Mouse (Mus musculus) B cell, adult 2 months (primary cell): Measurements from ENCODE around the gene Lax1.
"Not testable (repeated sequence)": the region's sequence is repeated elsewhere in the genome, so short reads cannot be mapped to it uniquely, and the experiment has no call there.

Experiments used
- DNase-seq, 2 experiments: peaks; one replicate each; pipeline ENCODE4 v3.0.0; 2022

Lax1 gene

DNA sequence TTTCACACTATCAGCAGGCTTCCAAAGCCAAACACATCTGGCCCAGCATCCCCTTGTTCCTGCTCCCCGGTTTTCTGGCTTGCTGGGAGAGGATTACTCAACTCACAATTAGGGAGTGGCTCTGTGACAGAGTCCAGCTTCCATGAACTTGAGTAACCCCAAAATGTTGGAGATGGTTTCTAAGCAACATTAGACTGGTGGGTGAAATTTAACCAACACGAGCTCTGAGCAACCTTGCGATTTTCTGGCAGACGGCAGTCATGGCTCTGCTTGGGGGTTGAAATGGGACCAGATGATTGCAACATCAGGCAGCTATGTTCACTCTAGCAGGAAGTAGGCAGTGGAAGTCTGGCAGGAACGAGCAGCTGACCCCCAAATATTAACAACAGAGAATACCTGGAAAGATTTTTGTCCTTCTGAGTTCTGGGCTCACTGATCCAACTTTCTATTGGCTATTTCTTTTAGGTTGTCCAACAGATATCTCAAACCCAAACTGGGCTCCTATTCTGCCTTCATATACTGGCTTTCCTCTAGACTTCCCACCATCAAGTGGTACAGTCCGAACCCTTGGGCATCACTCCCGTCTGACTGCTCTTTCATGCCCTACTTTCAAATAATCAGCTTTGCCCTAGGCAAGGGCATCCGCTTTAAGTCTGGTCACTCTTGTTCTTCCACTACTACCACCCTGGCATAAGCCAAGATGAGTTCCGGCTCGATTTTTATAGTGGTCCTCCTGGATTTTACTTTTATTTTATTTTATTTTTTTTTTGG lies 4.0 kb downstream of the Lax1 start:
- DNase-seq, result no peak

DNA sequence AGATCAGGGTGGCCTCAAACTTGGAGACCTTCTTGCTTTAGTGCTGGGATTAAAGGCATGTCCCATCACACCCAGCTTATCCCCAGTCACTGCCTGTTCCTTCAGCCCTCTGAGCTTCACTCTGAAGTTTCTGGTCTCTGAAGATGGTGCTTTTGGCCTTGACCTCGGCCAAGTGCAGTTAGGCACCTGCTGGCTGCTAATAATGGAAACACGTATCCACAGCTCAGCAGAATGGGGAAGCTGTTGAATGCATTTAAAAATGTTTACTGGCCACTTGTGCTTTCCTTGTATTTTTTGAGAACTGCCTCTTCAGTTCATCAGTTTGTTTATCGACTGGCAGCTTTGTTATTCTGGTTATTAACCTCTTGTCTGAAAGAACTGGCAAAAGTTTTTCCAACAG lies 18.1 kb downstream of the Lax1 start:
- DNase-seq, result no peak

DNA sequence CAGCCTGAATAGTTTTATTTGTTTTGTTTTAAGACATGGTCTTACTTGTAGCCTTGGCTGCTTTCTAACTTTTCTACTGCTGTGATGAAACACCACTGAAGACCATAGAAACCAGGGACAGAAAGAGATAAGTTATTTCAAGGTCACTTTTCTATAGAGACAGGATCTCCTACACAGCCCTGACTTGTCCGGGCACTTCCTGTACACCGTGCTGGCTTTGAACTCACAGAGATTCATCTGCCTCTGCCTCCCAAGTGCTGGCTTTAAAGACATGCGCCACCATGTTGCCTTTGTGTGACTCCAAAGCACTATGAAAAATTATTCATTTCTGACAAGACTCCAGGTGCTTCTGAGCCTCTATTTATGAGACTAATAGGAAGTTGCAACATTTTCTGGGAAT lies 18.6 kb downstream of the Lax1 start:
- DNase-seq, result no peak

DNA sequence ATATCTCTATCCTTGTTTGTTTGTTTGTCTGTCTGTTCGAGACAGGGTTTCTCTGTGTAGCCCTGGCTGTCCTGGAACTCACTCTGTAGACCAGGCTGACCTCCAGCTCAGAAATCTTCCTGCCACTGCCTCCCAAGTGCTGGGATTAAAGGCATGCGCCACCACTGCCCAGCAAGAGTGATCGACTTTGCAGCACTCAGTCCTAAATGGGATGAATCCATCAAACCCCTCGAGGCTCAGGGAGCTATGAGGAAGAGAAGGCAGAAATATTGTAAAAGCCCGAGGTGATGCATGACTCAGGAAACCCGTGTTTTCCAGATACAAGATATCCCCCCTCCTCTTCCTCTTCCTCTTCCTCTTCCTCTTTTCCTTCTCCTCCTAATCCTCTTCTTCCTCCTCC lies 19.1 kb downstream of the Lax1 start:
- DNase-seq, result no peak

DNA sequence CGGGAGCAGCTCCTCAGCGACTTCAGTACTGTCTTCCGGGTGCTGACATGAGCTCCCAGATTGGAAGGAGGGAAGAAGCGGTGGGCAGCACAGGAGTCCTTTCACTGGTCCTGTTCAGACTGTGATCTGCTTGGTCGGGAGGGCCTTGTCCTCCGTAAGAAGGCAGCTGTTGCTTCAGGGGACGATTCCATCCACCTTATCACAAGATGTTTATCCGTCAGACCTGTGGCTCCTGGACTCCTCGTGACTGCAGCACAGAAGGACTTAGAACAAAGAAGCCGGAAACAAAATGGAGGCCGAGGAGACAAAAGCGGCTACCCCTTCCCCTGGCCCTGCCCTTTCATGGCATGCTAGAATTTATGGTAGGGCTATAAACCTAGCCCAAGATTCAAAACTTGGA lies 19.7 kb downstream of the Lax1 start:
- DNase-seq, result no peak

DNA sequence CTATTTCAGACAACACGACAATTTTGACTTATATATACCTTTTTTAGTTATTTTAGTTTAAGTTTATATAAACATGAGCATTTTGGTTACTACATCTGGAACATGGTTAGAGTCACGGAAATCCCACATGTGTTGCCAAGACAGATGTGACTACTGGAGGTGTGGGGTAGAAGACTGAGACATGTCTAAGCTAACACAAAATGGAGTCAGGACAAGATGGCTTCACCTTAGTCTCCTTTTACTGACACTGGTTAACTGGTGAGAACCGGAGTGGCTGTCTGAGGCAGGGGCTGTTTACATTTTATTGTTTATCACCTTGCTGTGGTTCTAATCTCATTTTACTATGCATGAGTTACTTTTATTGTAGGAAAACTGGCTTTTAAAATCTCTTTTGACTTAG lies 21.3 kb downstream of the Lax1 start:
- DNase-seq, result no peak

DNA sequence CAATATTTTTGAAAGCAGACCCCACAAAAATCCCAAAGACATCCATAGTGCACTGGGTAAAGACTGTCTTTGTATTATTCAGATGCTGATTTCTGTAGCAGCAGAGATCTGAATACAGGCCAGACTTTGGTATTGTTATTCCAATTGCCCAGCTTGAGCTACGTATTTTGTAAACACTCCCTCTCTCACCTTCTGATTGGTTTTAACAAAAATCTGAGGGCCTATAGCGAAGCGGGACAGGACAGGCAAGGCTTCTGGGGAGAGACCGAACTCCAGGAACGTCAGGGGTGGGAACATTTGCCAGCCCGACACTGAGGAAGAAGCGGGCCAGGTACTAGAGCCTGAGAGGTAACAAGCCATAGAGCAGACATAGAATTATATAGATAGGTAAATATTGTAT lies 22.2 kb downstream of the Lax1 start:
- no peak for DNase-seq

DNA sequence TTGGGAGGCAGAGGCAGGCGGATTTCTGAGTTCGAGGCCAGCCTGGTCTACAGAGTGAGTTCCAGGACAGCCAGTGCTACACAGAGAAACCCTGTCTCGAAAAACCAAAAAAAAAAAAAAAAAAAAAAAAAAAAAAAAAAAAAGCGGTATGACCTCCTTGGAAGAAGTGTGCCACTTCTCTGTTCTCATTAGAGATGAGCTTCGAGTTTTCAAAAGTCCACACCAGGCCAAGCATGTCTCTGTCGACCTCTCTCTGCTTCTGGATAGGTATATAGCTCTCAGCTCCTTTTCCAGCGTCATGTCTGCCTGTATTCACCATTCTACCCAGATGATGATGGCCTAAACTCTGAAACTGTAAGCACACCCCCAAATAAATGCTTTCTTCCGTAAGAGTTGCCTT lies 24.2 kb downstream of the Lax1 start:
- not testable (repeated sequence) for DNase-seq

DNA sequence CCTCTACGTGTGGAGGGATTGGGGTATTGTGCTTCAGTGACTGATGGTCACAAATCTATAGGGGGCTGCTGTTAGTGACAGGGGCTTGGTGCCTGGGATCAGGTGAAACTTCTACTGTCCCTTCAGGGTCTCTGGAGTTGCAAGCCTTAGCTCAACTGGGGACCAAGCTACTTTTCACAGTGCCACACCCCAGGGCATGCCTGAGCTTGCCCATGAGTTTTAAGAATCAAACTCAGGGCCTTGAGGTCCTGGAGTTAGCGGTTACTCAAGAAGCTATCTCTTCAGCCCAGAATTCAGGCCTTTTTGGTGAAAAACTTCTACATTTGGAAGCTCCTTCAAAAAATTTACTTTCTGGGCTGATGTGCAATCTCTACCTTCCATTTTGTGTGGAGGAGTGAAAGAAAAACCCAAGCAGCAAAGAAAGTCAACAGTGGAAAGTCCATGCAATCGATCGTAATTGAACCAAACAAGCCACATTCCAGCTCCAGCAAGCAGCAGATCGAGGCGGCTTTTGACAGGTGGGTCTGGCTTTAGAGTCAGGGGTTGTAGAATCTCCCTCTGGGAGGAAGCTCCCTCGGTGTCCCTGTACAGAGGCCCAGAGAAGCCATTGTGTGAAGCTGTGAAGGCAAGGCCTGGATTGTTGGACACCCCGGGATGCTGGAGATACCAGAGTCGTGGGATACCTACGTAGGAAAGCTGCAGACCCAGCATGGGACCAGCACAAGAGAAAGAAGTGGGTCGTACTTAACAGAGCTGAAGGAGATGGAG lies 25.5 kb downstream of the Lax1 start:
- DNase-seq, result no peak

DNA sequence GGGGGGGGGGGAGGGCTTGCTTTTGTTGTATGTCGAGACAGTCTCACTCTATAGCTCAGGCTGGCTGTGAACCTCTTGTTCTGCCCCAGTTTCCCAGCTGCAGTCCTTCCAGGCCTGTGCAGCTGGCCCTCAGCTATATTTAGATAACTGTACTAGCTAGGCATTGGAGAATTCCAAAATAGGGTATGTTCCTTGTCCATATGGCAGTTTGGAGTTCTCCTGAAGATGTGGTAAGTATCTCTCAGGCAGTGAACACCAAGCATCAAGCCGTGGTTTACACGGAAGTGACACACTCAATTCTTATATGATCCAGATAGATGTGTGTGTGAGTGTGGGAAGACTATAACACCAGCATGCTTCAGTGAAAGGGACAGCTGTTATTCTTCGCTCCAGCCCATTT lies 26.5 kb downstream of the Lax1 start:
- DNase-seq, result no peak

DNA sequence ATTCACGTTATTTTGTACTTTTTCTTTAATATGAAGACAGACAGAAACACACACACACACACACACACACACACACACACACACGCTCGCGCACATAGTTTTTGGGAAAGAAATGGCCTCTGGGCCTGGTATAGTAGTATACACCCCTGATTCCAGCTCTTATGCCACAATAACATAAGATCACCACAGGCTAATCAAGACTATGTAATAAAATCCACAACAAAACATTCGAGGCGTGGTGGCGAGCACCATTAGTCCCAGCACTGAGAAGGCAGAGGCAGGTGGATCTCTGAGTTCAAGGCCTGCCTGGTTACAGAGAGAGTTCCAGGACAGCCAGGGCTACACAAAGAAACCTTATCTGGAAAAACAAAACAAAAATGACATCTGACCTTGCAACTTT lies 27.0 kb downstream of the Lax1 start:
- DNase-seq, result no peak

DNA sequence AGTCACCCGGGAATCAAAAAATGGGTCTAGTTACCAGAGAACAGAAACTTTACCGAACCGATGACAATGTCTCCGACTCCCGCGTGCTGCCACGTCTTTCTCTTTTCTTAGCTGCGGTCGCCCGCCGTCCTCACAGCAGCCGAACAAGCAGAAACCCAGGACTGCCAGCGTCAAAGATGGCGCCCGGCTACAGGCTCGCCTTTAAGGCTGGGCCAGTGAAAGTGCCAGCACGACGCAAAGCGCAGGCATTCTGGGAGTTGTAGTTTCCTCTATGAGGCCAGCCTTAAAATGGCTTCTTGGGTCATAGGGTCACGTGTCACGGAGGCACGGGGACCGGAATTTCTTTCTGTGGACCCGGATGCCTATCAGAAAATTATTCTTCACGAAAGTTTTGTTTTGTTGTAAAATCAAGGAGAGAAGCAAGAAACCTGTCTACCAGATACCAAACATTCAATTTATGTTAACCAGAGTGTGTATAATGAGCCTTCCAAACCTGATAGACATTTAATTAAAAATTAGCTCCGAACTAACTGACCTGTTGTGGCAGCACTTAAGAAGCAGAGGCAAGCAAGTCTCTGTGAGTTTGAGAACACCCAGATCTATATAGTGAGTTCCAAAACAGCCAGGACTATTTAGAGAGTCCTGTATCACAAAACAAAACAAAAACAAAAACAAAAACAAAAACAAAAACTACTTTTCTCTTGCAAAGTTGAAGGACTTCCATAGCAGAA lies 28.5 kb downstream of the Lax1 start, which contains the start of gene Gm38394:
TSS of gene Gm38394 (minus strand) at position 116 of the 731 bp plus-strand sequence.
- peak; percentile 88 to 89 for DNase-seq

DNA sequence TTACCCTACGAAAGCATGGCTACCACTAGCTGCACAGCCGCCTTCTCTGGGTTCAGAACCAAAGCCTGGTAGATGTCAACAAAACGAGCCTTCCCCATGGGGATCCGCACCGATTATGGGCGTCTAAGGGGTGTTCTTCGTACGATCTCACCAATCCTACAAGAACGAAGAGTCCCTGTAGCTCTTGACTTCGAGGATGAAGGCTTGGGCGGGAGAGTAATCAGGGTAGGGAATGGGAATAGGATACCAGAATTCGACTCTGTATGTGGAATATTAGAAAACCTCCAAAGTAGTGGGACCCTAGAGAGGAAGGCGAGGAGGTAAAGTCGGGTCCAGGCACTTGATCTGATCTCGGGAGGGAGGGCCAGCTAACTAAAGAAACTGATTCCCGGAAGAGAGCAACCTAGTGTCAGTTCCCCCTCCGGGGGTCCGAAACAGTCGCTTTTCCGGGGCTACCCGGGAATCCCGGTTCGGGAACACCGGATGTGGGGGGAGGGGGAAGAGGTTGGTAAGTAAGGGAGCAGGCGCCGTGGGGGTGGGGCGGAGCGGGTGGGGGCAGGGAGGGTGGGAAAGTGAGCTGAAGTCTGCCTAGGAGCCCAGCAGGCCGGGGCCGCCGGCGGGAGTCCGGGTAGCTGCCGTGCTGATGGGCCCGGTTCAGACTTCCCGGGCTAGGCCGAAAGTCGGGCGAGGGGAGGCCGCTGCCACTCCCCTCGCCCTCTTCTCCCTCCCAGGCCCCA lies 29.3 kb downstream of the Lax1 start, which contains the start of gene Zbed6:
TSS of gene Zbed6 (minus strand) at position 420 of the 737 bp plus-strand sequence.
- DNase-seq, result peak; percentile 32 to 46

DNA sequence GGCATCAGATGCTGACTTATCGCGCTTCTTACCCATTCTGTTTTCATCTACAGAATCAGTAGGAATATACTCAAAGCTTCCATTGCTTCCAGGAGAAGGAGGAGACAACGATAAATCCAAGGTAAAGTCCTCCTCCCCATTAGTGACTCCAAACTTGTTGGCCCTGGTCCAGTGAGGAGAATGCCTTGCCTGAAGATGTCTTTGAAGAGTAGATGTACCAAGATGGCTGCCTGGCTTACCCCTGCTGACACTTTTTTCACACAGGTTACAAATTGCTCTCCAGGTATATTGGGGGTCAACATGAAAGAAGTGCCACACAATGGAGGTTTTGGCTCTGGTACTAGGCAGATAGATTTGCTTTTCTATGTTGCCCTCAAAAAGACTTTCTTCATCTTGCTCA lies 31.0 kb downstream of the Lax1 start:
- DNase-seq, result no peak

DNA sequence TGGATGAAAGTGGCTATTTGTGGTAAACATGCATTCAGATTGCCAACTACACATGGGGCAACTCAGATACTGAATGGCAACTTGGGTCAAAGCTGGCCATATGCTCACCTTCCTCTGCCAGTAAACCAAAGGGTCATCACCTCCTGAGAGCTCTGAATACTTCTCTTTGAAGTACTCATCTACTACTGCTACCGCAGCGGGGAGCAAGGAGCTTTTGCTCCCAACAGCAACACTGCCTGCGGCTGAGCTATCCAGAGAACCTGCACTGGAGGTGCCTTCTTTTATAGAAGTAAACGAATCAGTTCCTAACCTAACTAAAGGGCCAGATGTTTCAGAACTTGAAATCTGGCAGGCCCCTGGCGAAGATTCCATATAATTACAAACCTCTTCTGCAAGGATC lies 33.1 kb downstream of the Lax1 start:
- DNase-seq, result no peak

DNA sequence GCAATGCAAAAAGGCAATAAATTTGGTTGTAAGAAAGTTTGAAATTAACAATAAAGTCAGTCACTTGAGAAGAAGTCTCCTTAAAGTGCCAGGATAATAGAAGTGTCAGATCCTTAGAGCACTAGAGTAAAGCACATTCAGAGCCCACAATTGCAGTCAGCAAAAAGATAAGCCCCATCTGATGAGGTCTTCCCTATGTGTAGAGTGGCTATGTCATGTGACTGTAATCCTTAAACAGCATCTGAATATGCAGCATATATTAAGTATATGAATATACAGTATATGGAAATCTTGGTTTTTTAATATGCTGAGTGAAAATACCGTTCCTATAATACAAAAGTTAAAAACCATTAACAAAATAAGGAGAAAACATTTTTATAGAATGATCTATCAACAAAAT lies 36.9 kb downstream of the Lax1 start:
- DNase-seq, result no peak

DNA sequence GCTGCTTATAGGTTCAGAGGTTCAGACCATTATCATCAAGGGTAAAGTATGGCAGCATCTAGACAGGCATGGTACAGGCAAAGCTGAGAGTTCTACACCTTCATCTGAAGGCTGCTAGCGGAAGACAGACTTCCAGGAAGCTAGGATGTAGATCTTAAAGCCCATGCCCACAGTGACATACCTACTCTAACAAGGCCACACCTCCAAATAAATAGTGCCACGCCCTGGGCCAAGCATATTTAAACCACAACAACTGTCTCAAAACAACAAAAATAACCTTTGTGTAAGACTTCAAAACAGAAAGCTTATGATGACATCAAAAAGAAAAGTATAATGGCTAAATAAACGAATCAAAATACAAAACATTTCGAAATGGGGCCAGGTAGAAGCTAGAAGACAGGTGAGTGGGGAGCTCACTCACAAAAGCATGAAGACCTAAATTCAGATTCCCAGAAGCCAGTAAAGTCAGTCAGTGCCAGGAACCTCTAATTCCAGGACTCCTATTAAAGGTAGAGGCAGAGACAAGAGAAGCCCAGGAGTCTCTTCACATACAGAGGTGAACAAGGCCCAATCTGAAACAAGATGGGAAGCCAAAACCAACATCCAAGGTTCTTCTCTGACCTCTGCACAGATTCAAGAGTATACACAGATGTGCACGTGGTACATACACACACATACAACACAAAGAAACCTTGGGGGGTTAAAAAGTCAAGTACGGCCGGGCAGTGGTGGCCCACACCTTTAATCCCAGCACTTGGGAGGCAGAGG lies 39.4 kb downstream of the Lax1 start:
- DNase-seq, result no peak

DNA sequence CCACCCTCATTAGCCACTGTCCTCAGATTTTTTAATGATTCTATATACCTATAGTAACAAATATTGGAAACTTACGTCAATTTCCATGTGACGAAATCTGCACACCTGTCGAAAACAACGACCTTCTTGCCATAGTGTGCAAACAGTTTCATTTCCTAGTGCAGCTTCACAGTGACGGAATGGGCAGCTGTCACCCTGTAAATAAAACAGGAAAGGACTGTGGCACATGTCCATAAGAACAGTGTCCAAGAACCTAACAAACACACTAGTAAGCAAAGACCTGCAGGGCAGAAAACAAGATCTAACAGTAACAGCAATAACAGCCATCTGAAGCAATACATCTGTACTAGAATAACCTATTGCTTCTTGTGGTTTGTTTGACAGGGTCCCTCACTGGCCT lies 44.3 kb downstream of the Lax1 start:
- DNase-seq, result no peak

DNA sequence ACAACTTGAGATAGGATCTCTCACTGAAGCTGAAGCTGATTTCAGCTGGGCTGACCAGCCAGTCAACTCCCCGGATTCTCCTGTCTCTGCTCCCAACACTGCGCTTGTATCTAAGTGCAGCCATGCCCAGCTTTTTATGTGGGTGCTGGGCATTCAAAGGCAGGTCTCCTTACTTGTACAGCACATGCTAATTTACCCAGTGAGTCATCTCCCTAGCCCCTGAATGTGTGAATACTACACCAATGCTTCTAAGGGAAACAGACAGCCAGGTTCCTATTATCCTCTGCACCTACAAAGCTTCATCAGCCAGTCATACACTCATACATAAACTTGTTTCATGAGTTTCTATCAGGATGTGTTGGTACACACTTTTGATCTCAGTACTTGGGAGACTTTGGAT lies 48.7 kb downstream of the Lax1 start:
- DNase-seq, result no peak

DNA sequence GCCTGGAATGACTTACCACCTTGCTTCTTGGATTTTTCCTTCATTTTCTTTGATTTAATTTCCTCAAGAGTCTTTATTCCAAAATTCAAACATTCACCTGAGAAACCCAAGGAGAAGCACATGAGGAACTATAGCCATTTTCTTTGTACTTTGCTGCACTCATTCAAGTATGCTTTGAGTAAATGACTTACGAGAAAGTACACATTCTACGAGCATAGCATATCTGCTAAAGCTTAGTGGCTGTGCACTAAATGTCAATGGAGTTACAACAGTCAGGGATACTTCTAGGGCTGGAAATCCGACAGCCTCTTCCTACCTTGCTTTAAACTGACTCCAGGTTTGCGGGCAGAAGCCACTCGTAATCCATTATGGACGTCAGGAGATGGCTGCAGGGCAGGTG lies 51.4 kb downstream of the Lax1 start:
- no peak for DNase-seq

DNA sequence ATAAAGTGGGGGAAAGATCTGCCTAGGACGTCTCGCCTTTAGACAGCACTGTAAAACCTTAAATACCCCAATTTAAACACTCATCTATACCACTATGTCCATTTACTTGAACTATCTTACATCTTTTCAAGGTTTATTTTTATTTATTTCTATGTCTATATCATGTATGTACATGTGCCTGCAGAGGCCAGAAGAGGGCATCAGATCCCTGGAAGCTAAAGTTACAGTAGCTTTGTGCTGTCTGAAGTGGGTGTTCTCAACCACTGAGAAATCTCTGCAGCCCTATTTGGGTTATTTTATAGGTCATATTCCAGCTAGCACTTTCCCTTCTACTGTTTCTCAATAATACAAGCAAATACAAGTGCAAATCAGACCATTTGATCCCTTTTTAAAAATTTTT lies 57.7 kb downstream of the Lax1 start:
- peak; percentile 27 for DNase-seq
